Mouse (Mus musculus): ENCODE measurements around the gene Gm8362.
"Not testable (repeated sequence)": the region's sequence is repeated elsewhere in the genome, so short reads cannot be mapped to it uniquely, and the experiment has no call there.

The Gm8362 gene

DNA sequence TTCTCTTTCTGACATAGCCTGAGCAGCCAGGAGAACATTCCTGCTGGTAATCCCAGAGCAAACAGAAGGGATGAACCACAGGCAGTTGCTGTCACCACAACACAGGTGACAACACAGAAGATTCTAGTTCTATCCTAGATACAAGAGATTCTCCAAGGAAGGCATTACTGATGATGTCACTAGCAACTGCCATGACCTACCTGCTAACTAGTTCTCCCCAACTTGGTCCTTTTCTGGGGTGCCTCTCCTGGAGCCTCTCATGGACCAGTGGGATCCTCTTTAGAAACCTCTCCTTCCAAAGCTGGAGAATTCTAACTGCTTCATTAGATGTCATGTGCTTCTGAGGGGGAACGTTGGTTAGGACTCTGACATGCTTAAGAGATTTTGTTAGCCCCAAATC lies at the start of gene Gm8362:
Gm8362 (minus strand) TSS at position 101 of the 400 bp plus-strand sequence.
- DNase-seq = not testable (repeated sequence)

DNA sequence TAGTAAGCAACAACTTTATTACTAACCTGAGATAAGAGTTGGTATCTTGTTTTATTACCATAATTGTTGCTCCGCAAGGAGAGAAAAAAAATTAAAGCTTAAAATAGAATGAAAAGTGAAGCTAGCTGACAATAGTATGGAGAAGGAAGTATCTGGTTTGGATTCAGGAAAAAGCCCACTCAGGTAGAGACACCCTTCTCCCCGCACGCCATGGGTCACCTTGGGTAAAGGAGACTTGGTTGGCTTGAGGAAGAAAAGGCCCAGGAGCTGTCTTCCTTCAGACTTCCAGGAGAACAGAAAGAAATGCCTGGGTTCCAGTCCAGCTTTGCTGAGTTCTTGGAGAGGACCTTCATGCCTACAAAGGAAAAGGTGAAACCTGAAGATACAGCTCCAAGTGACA lies 49.1 kb upstream of the Gm8362 start:
- DNase-seq = not testable (repeated sequence)

DNA sequence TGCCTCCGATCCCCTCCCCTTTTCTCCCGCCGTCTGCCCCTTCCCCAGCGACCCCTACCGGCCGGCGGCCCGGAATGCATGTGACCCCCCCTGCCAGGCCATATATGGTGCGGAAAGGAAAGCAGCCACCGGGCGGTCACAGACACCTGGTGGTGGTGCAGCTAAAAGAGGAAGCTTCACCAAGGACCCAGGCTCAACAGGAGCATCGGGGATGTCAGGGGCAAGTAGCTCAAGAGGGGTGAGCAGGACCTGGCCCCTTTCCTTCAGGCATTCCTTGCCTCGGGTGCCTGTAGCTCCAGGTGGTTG lies 17.0 kb downstream of the Gm8362 start:
- peak in 1 of 2 experiments; percentile 7 for DNase-seq

DNA sequence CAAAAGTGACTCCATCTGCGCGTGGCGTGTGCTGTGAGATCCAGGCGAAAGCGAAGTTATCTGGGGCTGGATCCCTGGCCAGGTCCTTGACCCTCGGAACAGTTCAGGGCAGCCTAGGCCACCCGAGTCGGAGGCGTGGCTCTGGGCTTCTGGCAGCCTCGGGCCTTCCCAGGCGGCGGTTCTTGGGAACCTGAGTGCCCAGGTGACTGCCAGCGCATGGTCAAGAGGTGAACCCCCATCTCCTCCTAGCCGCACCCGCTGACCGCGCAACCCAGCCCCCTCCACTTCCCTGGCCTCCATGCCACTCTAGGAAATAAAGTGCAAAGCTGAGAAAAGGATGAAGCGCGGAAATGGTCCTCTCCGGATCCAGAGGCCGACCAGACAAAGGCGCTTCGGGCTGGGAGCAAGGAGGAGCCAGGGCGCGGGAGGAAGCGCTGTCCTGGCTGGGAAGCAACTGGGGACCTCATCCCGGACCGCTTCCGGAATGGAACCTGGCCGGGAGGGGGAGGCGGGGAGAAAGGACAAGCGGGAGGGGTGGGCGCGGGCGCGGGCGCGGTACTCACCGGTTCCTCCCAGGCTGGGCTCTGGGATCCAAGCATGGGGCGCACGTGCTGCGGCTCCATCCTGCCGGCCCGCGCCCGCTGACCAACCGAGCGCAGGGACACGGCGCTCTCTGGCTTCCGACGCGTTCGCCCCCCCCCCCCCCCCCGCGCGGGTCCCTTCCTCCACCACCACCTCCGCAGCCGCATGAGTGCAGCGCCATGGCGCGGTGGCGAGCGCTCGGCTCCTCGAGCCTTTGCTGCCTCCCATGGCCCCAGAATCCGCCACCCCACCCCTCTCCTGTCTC lies 17.6 kb downstream of the Gm8362 start:
- peak in 1 of 2 experiments; percentile 38 for DNase-seq

DNA sequence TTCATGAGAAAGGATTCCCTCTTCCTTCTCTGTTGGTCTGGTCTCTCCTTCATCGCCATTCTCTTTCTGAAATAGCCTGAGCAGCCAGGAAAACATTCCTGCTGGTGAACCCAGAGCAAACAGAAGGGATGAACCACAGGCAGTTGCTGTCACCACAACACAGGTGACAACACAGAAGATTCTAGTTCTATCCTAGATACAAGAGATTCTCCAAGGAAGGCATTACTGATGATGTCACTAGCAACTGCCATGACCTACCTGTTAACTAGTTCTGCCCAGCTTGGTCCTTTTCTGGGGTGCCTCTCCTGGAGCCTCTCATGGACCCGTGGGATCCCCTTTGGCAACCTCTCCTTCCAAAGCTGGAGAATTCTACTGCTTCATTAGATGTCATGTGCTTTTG lies 32.0 kb downstream of the Gm8362 start, which contains the start of gene Gm3636:
Gm3636 (minus strand) TSS at position 101 of the 400 bp plus-strand sequence.
- not testable (repeated sequence) for DNase-seq

DNA sequence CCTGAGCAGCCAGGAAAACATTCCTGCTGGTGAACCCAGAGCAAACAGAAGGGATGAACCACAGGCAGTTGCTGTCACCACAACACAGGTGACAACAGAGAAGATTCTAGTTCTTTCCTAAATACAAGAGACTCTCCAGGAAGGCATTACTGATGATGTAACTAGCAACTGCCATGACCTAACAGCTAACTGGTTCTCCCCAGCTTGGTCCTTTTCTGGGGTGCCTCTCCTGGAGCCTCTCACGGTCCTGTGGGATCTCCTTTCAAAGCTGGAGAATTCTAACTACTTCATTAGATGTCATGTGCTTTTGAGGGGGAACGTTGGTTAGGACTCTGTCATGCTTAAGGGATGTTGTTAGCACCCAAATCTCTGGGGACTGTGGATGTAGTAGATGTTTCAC lies 54.1 kb downstream of the Gm8362 start, which contains the start of gene Gm8050:
Gm8050 (minus strand) TSS at position 101 of the 400 bp plus-strand sequence.
- not testable (repeated sequence) for DNase-seq
